Mouse (Mus musculus) subcutaneous adipose tissue, adult 2 months (tissue): Measurements from ENCODE around the gene Col4a2. TPM values are rescaled to one million over a fixed set of nuclear protein-coding genes. Genes with fewer than 3 reads are reported as not detected.

ENCODE experiments used
- polyA plus RNA-seq: library from polyadenylated mRNA; depleted of rRNA; stranded (reverse); fragments of >200 nt; gene quantifications from 2 replicates; pipeline ENCODE4 v1.2.3, GENCODE M21; 2012; ENCODE audit warnings: low replicate concordance; rRNA removed

The Col4a2 gene
- 253 and 466 TPM in 2 replicates for polyA plus RNA-seq

GRCm38 (mm10) chr8:11312349-11313175 is at the start of gene Col4a2, which contains the start of gene Col4a1:
Gene Col4a2 (plus strand): TSS chr8:11312805.
Gene Col4a1 (minus strand): TSS chr8:11312826.

GRCm38 (mm10) chr8:11477811-11478761 is 165.5 kb downstream of the Col4a2 start, which contains the start of gene Rab20:
Gene Rab20 (minus strand): TSS chr8:11478710.

GRCm38 (mm10) chr8:11497017-11497990 is 184.7 kb downstream of the Col4a2 start, which contains the start of gene Naxd:
Gene Naxd (plus strand): TSS chr8:11497506.

Other genes with a start within 250 kb of the Col4a2 start
- gene Col4a1, start within 50 bp of the Col4a2 start, polyA plus RNA-seq: 744 and 1,377 TPM in 2 replicates
- gene Rab20, start 165.9 kb downstream of the Col4a2 start, polyA plus RNA-seq: 3.1 and 33.7 TPM in 2 replicates
- 118 and 129 TPM in 2 replicates for gene Naxd, start 184.7 kb downstream of the Col4a2 start, polyA plus RNA-seq
- gene Cars2, start 238.0 kb downstream of the Col4a2 start, polyA plus RNA-seq: 42.5 and 67.1 TPM in 2 replicates
- gene Ing1, start 242.8 kb downstream of the Col4a2 start, polyA plus RNA-seq: 10.9 and 20.3 TPM in 2 replicates